Mouse (Mus musculus): ENCODE data around the gene Brd4. TPM values are rescaled to one million over a fixed set of nuclear protein-coding genes. Genes with fewer than 3 reads are reported as not detected.

Gene Brd4
- total and polyA plus RNA-seq, 2 experiments from 2014 or later: 13.0 to 26.8 TPM

- 71% methylated on average over 2 of the region's 2 CpGs for WGBS
- ATAC-seq (ENCODE audit: insufficient read depth, low read depth): no peak
- H3K36me3 ChIP-seq (replicated peaks; ENCODE audit: control insufficient read depth, insufficient read depth, low read length): no peaks in the 10 kb centered on the region
These were observed 112.0 kb downstream of the Brd4 start for GRCm38 (mm10) chr17:32172485-32172884.

GRCm38 (mm10) chr17:32169518-32170225 is 114.8 kb downstream of the Brd4 start:
- Histone ChIP-seq H3K9me3 (replicated peaks; ENCODE audit: control insufficient read depth, low read length) (no peaks in the 10 kb centered on the region), H3K4me1 (ENCODE audit: control insufficient read depth, insufficient read depth) (peaks cover 6% of the 10 kb centered on the region; the same call in 1 of the 2 replicates), H3K27me3 (ENCODE audit: control insufficient read depth, insufficient read depth, low read length) (0 out of 2 replicates have a peak, but pooled peaks cover 5% of the 10 kb centered on the region), H3K27ac (ENCODE audit: low read depth) (no peak overlapping the region), H3K36me3 (replicated peaks; ENCODE audit: control insufficient read depth, insufficient read depth, low read length) (no peaks in the 10 kb centered on the region), H3K4me2 (ENCODE audit: low read depth, low read length) (no peak overlapping the region), H3K4me3 (ENCODE audit: low read depth, low read length) (no peak overlapping the region), H3K9ac (replicated peaks; ENCODE audit: low read depth, low read length) (no peak overlapping the region)
- WGBS: 52% methylated on average over 4 of the region's 4 CpGs
- ATAC-seq (ENCODE audit: insufficient read depth, low read depth) (no peak), DNase-seq (ENCODE audit: low spot score) (no peak)
- TF ChIP-seq CTCF (IDR thresholded peaks at IDR 0.05; ENCODE audit: low read depth): no peak
- TF ChIP-seq EP300 (IDR thresholded peaks at IDR 0.05; ENCODE audit: low read depth): no peak

More at GRCm38 (mm10) chr17:32172485-32172884, 112.0 kb downstream of the Brd4 start:
- DNase-seq (ENCODE audit: low spot score): no peak
- H3K4me3 ChIP-seq (ENCODE audit: low read depth, low read length): no peak overlapping the region
- H3K27me3 ChIP-seq (ENCODE audit: control insufficient read depth, insufficient read depth, low read length): no peaks in the 10 kb centered on the region
- no peak overlapping the region for H3K9ac ChIP-seq (replicated peaks; ENCODE audit: low read depth, low read length)
- peak overlapping the region; percentile 68 for H3K27ac ChIP-seq (ENCODE audit: low read depth)
- TF ChIP-seq EP300 (IDR thresholded peaks at IDR 0.05; ENCODE audit: low read depth) (no peak), CTCF (IDR thresholded peaks at IDR 0.05; ENCODE audit: low read depth) (no peak)
- no peak overlapping the region for H3K4me2 ChIP-seq (ENCODE audit: low read depth, low read length)
- H3K4me1 ChIP-seq (ENCODE audit: control insufficient read depth, insufficient read depth): no peaks in the 10 kb centered on the region
- H3K9me3 ChIP-seq (replicated peaks; ENCODE audit: control insufficient read depth, low read length): no peaks in the 10 kb centered on the region

DNA sequence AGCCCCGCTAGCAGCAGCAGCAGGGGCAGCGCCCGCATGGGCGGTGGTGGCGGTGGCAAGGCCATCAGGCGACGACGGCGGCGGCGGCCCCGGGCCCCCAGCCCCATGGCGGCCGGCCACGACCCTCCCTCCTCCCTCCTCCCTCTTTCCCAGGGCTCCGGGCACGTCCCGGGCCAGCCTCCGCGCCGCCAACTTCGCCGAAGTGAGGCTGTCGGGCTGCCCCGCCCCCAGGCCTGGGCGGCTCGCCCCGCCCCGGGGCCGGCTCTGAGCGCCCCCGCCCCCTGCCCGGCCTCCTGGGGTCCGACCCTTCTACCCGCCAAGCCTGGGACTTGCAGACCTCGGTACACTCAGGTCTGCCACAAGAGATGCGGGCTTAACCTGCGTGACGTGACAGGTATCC is 117.8 kb downstream of the Brd4 start, which contains the start of gene Notch3:
Notch3 (minus strand) TSS at position 166 of the 400 bp plus-strand sequence.
- Histone ChIP-seq H3K27ac (ENCODE audit: low read depth) (peak within 1 kb of the TSS; percentile 58), H3K36me3 (replicated peaks; ENCODE audit: control insufficient read depth, insufficient read depth, low read length) (no peaks in the 10 kb centered on the region), H3K4me3 (ENCODE audit: low read depth, low read length) (peak within 1 kb of the TSS; percentile 53), H3K9me3 (replicated peaks; ENCODE audit: control insufficient read depth, low read length) (no peaks in the 10 kb centered on the region), H3K27me3 (ENCODE audit: control insufficient read depth, insufficient read depth, low read length) (peaks cover 25% of the 10 kb centered on the region), H3K9ac (replicated peaks; ENCODE audit: low read depth, low read length) (peak within 1 kb of the TSS; percentile 56), H3K4me1 (ENCODE audit: control insufficient read depth, insufficient read depth) (peaks cover 6% of the 10 kb centered on the region; the same call in 1 of the 2 replicates), H3K4me2 (ENCODE audit: low read depth, low read length) (peak within 1 kb of the TSS; percentile 80)
- peak; percentile 21 for DNase-seq (ENCODE audit: low spot score)
- WGBS: under 1% methylated on average over 30 of the region's 39 CpGs
- TF ChIP-seq CTCF (IDR thresholded peaks at IDR 0.05; ENCODE audit: low read depth): no peak
- no peak for TF ChIP-seq EP300 (IDR thresholded peaks at IDR 0.05; ENCODE audit: low read depth)
- peak; percentile 59 for ATAC-seq (ENCODE audit: insufficient read depth, low read depth)

GRCm38 (mm10) chr17:32165803-32166595 is 118.5 kb downstream of the Brd4 start:
- DNase-seq (ENCODE audit: low spot score): peak; percentile 51
- WGBS: 0% methylated on average over 34 of the region's 43 CpGs

GRCm38 (mm10) chr17:32165266-32165802 is 119.2 kb downstream of the Brd4 start:
- TF ChIP-seq EP300 (IDR thresholded peaks at IDR 0.05; ENCODE audit: low read depth) (no peak), CTCF (IDR thresholded peaks at IDR 0.05; ENCODE audit: low read depth) (no peak)
- Histone ChIP-seq H3K4me1 (ENCODE audit: control insufficient read depth, insufficient read depth) (peaks cover 6% of the 10 kb centered on the region; the same call in 1 of the 2 replicates), H3K9ac (replicated peaks; ENCODE audit: low read depth, low read length) (peak overlapping the region; percentile 56), H3K9me3 (replicated peaks; ENCODE audit: control insufficient read depth, low read length) (no peaks in the 10 kb centered on the region), H3K4me2 (ENCODE audit: low read depth, low read length) (peak overlapping the region; percentile 80), H3K27ac (ENCODE audit: low read depth) (peak overlapping the region; percentile 58), H3K4me3 (ENCODE audit: low read depth, low read length) (peak overlapping the region; percentile 53), H3K36me3 (replicated peaks; ENCODE audit: control insufficient read depth, insufficient read depth, low read length) (no peaks in the 10 kb centered on the region), H3K27me3 (ENCODE audit: control insufficient read depth, insufficient read depth, low read length) (peaks cover 25% of the 10 kb centered on the region)
- WGBS: 11% methylated on average over 8 of the region's 9 CpGs
- DNase-seq (ENCODE audit: low spot score): no peak
- ATAC-seq (ENCODE audit: insufficient read depth, low read depth): peak; percentile 29; the same call in 1 of the 2 replicates

More at GRCm38 (mm10) chr17:32165803-32166595, 118.5 kb downstream of the Brd4 start:
- Histone ChIP-seq H3K9ac (replicated peaks; ENCODE audit: low read depth, low read length) (peak overlapping the region; percentile 56), H3K9me3 (replicated peaks; ENCODE audit: control insufficient read depth, low read length) (no peaks in the 10 kb centered on the region), H3K36me3 (replicated peaks; ENCODE audit: control insufficient read depth, insufficient read depth, low read length) (no peaks in the 10 kb centered on the region), H3K27ac (ENCODE audit: low read depth) (peak overlapping the region; percentile 58), H3K4me3 (ENCODE audit: low read depth, low read length) (peak overlapping the region; percentile 53), H3K4me2 (ENCODE audit: low read depth, low read length) (peak overlapping the region; percentile 80), H3K4me1 (ENCODE audit: control insufficient read depth, insufficient read depth) (peaks cover 6% of the 10 kb centered on the region; the same call in 1 of the 2 replicates), H3K27me3 (ENCODE audit: control insufficient read depth, insufficient read depth, low read length) (peaks cover 25% of the 10 kb centered on the region)
- peak; percentile 24 for ATAC-seq (ENCODE audit: insufficient read depth, low read depth)
- TF ChIP-seq CTCF (IDR thresholded peaks at IDR 0.05; ENCODE audit: low read depth) (no peak), EP300 (IDR thresholded peaks at IDR 0.05; ENCODE audit: low read depth) (no peak)
